Mouse (Mus musculus): ENCODE results near the gene Zfp292.
A peak's percentile ranks its signal among the peaks of the same experiment; 100 is the strongest.

The Zfp292 gene

DNA sequence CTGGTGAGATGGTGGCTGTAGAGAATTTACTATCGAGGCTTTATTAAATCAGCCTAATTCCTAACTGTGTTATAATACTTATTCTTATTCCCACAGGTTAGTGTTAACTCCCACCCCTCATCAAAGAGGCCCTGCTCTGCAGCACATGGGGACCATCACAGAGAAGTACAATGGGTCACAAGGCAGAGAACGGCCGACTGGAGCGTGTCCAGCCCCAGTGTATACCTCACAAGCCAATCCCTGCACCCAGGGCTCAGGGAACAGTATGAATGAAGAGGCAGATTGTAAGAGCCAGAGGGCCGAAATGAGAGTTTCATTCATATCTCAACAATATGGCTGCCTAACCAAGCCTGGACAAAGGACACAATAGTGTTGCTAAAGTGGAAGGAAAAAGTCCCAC is 86.5 kb downstream of the Zfp292 start:
- no peak for DNase-seq (ENCODE audit: low spot score)

DNA sequence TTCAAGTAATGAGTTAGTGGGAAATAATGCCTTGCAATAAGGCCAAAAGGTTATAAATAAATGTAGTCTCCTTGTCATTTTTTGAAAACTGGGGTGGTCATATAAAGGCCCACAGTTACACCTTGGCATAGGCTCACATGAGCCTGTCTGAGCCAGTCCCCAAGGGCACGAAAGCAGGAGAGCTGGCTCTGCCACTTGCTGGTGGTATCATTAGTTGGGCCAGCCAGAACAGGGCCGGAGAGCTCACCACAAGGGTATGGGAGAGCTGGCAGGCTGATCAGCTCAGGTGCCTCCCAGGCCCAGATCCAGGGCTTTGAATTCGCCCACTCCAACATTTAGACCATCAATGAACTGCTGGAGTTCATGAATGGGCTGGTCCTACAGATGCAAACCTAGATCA is 96.3 kb downstream of the Zfp292 start:
- no peak for DNase-seq (ENCODE audit: low spot score)

DNA sequence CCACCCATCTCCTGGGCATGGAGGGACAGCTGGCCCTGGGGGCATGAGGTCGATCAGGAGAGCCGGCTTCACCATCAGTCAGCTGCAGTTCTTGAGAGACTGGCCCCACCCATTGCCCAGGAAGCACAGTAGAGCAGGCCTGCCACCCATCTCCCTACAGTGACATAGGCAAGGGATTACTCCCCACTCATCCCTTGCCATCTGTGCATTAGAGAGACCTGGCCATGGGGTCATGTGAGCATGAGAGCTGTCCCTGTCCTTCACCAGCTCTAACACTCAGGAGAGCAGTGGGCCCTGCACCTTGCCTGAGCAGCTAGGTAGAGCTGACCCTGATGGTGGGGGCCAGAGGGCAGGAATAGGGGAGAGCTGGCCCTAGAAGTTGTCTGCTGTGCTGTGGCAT is 97.1 kb downstream of the Zfp292 start:
- no peak for DNase-seq (ENCODE audit: low spot score)

DNA sequence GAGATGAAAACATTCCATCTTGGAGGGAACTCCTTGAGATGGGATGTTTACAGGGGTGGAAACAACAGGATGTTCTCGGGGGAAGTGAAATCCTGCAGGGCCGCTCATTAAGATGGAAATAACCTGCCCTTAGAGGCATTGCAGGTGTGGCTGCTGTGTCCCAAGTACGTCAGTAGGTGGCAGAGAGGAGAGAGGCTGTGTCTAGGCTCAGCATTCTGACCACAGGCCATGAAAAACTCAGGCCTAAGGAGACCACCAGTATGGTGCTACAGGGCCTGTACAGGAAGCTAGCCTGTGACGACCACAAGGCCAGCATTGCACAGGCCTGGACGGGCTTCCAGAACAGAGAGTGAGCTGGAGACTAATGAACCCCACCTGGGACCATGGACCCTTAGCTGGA is 97.9 kb downstream of the Zfp292 start:
- no peak for DNase-seq (ENCODE audit: low spot score)

DNA sequence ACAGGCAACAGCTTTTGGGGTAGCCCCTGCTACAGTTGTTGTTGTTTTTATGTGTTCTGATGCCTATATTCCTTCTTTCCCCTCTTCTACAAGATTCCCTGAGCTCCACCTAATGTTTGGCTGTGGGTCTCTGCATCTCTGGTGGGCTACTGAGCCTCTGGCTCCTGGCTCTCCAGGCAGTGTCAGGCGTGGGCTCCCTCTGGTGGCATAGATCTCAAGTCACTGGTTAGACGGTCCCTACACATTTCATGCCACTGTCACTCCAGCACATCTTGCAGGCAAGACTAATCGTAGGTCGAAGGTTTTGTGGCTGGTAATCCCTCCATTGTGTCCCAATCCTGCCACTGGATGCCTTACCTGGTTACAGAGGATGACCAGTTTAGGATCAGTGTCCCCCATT is 100.0 kb downstream of the Zfp292 start:
- no peak for DNase-seq (ENCODE audit: low spot score)

DNA sequence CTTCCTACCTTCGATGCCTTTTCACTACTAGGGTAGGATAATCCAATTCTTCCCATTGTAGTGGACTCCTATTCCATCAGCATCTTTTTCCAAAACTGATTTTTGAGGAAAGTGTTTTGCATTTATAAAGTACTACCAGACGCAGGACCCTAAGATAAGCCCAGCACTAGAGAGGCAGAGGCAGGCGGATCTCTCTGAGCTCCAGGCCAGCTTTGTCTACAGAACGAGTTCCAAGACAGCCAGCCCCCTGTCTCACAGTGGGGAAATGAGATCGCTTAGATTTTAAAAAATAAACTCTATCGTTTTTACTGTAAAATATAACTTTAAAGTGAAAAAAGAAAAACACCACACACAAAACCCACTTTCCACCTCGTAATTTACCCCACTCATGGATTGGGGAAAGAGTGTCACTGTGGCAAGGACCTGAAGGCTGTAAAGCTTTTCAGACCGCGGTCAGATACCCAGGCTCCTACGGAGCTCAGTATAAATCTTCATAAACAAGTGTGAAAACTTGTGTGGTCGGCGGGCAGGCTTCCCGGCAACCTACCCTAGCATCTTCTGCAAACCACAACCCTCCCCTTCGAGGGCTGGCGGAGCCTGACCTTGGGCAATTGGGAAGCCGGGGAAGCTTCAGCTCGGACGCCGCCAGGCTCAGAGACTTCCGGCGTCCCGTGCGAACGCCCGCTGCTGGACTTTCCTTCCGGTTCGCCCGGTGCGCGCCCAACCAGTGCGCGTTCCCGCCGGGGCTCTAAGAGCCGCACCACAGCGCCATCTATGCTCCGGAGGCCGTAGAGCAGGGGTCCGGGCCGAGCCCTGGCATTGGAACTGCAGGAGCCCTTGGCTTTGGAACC is 104.9 kb downstream of the Zfp292 start, which contains the start of gene Smim8:
Smim8 (minus strand) TSS at position 747 of the 851 bp plus-strand sequence.
- DNase-seq (ENCODE audit: low spot score), result peak; percentile 85

DNA sequence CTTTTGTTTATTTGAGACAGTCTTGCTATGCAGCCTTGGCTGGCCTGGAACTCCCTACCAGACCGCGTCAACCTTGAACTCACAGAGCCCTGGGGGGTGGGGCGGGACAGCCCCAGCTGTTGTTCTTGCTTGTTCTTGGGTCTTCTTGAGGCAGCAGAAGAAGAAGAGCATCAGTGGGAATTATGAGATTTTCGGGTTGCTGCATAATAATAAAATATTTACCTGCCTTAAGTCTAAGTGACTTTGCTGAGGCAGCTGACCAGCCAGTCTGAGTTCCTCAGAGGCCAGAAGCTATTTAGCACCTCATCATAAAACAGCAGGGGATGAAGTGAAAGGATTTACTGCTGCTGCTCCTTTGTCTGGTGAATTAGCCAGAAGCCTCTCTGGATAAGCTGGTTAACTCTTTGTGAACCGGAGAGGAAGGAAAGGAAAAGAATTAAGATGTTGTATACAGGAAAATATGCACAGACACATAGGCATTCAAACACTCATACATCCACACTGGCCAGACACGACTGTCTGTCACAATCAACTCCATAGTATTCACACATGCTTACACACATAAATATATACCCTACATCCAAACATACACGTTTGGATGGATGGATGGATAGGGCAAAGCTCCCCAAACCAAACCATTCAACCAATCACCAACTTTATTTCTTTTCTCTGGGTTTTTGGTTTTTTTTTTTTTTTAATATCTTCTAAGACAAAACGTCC is 110.9 kb downstream of the Zfp292 start:
- no peak for DNase-seq (ENCODE audit: low spot score)

DNA sequence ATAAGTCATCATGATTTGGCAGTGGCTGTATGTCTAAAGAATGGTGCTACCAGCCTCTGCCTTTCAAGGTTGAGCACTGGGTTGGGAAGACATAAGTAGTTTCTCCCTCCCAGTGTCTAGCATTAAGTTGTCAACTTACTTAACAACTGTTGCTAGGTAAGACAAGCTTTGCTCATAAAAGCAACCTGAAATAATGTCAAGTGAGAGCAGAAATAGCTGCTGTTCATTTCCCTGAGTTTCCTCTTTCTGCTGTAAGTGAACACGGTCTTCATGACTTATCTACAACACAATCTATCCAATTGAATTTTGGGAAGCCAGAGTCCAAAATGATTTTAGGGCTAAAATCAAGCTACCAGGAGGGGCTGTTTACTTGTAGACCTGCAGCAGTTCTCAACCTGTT is 126.6 kb downstream of the Zfp292 start, which contains the start of gene Gm136:
Gm136 (minus strand) TSS at position 101 of the 400 bp plus-strand sequence.
- DNase-seq (ENCODE audit: low spot score), result no peak
